Mouse (Mus musculus) midbrain, embryonic 11.5 days (tissue): ENCODE data around the gene Hesx1. TPM values are rescaled to one million over a fixed set of nuclear protein-coding genes. Genes with fewer than 3 reads are reported as not detected.
"Not testable (repeated sequence)": the region's sequence is repeated elsewhere in the genome, so short reads cannot be mapped to it uniquely, and the experiment has no call there.

Experiments
- ATAC-seq: fragments of 200-750 bp; cut with Nextera tagmentation; 2 replicates; pipeline ENCODE4 v1.8.0; 2017; ENCODE audit warnings: moderate TSS enrichment, moderate library complexity; ENCODE audit not compliant: low FRiP score
- DNase-seq: peaks from one replicate; pipeline ENCODE4 v3.0.0; 2015; ENCODE audit warnings: low spot score; ENCODE audit errors: missing footprints
- H3K27ac ChIP-seq: fragments of 300-500 bp; sonication (generic); 2 replicates; pipeline ENCODE4 v1.5.1; 2014; ENCODE audit warnings: low read depth, low read length
- H3K27me3 ChIP-seq: fragments of 300-500 bp; sonication (generic); 2 replicates; pipeline ENCODE4 v1.6.1; 2014; ENCODE audit warnings: mild to moderate bottlenecking, low read length, moderate library complexity, mixed read lengths; ENCODE audit not compliant: control insufficient read depth, insufficient read depth
- H3K36me3 ChIP-seq: fragments of 300-500 bp; sonication (generic); 2 replicates; pipeline ENCODE4 v1.6.1; 2014; ENCODE audit warnings: mild to moderate bottlenecking, low read length, moderate library complexity, mixed read lengths; ENCODE audit not compliant: control insufficient read depth, insufficient read depth
- H3K4me1 ChIP-seq: fragments of 300-500 bp; sonication (generic); 2 replicates; pipeline ENCODE4 v1.6.1; 2014; ENCODE audit warnings: low read length; ENCODE audit not compliant: control insufficient read depth, insufficient read depth
- H3K4me2 ChIP-seq: fragments of 300-500 bp; sonication (generic); 2 replicates; pipeline ENCODE4 v1.6.1; 2014; ENCODE audit warnings: mild to moderate bottlenecking, moderate library complexity
- H3K4me3 ChIP-seq: fragments of 300-500 bp; sonication (generic); 2 replicates; pipeline ENCODE4 v1.5.1; 2014; ENCODE audit warnings: low read depth, low read length
- H3K9ac ChIP-seq: fragments of 300-500 bp; sonication (generic); 2 replicates; pipeline ENCODE4 v1.6.1; 2014; ENCODE audit warnings: low read length
- H3K9me3 ChIP-seq: fragments of 300-500 bp; sonication (generic); 2 replicates; pipeline ENCODE4 v1.6.1; 2016; ENCODE audit warnings: low read length; ENCODE audit not compliant: control insufficient read depth
- WGBS: fragments of 180-500 bp; shearing (Covaris S2); extraction: QIAGEN DNeasy Blood & Tissue Kit; methylation state at CpG from one replicate; pipeline ENCODE4 v1.1.7; 2014; 5-methylcytosine and 5-hydroxymethylcytosine counted together
- polyA plus RNA-seq: library from polyadenylated mRNA; unstranded; fragments of >200 nt; fragmentation: Nextera tagmentation; extraction: Ambion mirVana; gene quantifications from 2 replicates; pipeline ENCODE4 v1.2.1, GENCODE M21; 2014

Gene Hesx1
- 0.39 TPM in 1 of 2 replicates, not detected in the other for polyA plus RNA-seq

GRCm38 (mm10) chr14:26994211-26994741 lies at the start of gene Hesx1:
Hesx1 (plus strand) TSS chr14:26994416.
- H3K9me3 ChIP-seq = no peaks in the 10 kb centered on the region
- H3K27ac ChIP-seq = no peak within 1 kb of the TSS
- no peaks in the 10 kb centered on the region for H3K36me3 ChIP-seq
- 11% methylated on average over 16 of the region's 16 CpGs for WGBS
- H3K4me3 ChIP-seq = peak within 1 kb of the TSS; percentile 12; the same call in 1 of the 2 replicates
- no peaks in the 10 kb centered on the region for H3K27me3 ChIP-seq
- H3K9ac ChIP-seq = peak within 1 kb of the TSS; percentile 33; the same call in 1 of the 2 replicates
- ATAC-seq (no peak), DNase-seq (peak; percentile 94)
- H3K4me1 ChIP-seq = no peaks in the 10 kb centered on the region; the same call in 1 of the 2 replicates
- peak within 1 kb of the TSS; percentile 46 for H3K4me2 ChIP-seq

- H3K36me3 ChIP-seq = not testable (repeated sequence)
These were observed 38.1 kb upstream of the Hesx1 start for GRCm38 (mm10) chr14:26956139-26956538.

GRCm38 (mm10) chr14:26960518-26960917 lies 33.7 kb upstream of the Hesx1 start:
- ATAC-seq (no peak), DNase-seq (no peak)
- Histone ChIP-seq H3K9ac (no peak overlapping the region), H3K27ac (no peak overlapping the region), H3K9me3 (no peaks in the 10 kb centered on the region), H3K4me3 (no peak overlapping the region), H3K27me3 (no peaks in the 10 kb centered on the region), H3K4me2 (no peak overlapping the region), H3K36me3 (no peaks in the 10 kb centered on the region), H3K4me1 (no peaks in the 10 kb centered on the region)
- 81% methylated on average over 1 of the region's 1 CpGs for WGBS

More at GRCm38 (mm10) chr14:26956139-26956538, 38.1 kb upstream of the Hesx1 start:
- WGBS = 79% methylated on average over 2 of the region's 2 CpGs
- not testable (repeated sequence) for H3K27me3 ChIP-seq, H3K4me1 ChIP-seq, H3K4me2 ChIP-seq, DNase-seq, H3K27ac ChIP-seq, H3K9ac ChIP-seq, H3K4me3 ChIP-seq, H3K9me3 ChIP-seq, ATAC-seq

- no peaks in the 10 kb centered on the region for H3K36me3 ChIP-seq
- DNase-seq = no peak
- H3K27me3 ChIP-seq = no peaks in the 10 kb centered on the region
- H3K27ac ChIP-seq = no peak overlapping the region
- peaks cover 4% of the 10 kb centered on the region; the same call in 1 of the 2 replicates for H3K4me1 ChIP-seq
- peak overlapping the region; percentile 87; the same call in 1 of the 2 replicates for H3K4me3 ChIP-seq
- H3K9me3 ChIP-seq = no peaks in the 10 kb centered on the region
- peak overlapping the region; percentile 55 for H3K4me2 ChIP-seq
- H3K9ac ChIP-seq = peak overlapping the region; percentile 78; the same call in 1 of the 2 replicates
- 84% methylated on average over 3 of the region's 3 CpGs for WGBS
- ATAC-seq = no peak
These were observed 25.1 kb upstream of the Hesx1 start for GRCm38 (mm10) chr14:26969164-26969563.

- Histone ChIP-seq H3K4me1 (peaks cover 4% of the 10 kb centered on the region; the same call in 1 of the 2 replicates), H3K36me3 (no peaks in the 10 kb centered on the region), H3K4me3 (peak overlapping the region; percentile 87), H3K4me2 (peak overlapping the region; percentile 55), H3K9me3 (no peaks in the 10 kb centered on the region), H3K27ac (peak overlapping the region; percentile 76), H3K9ac (peak overlapping the region; percentile 78), H3K27me3 (no peaks in the 10 kb centered on the region)
- ATAC-seq (peak; percentile 58), DNase-seq (peak; percentile 97)
- WGBS = under 1% methylated on average over 62 of the region's 62 CpGs
These were observed 24.3 kb upstream of the Hesx1 start for GRCm38 (mm10) chr14:26969856-26970407.

- no peaks in the 10 kb centered on the region for H3K9me3 ChIP-seq
- H3K4me3 ChIP-seq = peak overlapping the region; percentile 87
- ATAC-seq = peak; percentile 98
- peak overlapping the region; percentile 76 for H3K27ac ChIP-seq
- no peaks in the 10 kb centered on the region for H3K27me3 ChIP-seq
- peaks cover 4% of the 10 kb centered on the region; the same call in 1 of the 2 replicates for H3K4me1 ChIP-seq
- peak overlapping the region; percentile 58 for H3K4me2 ChIP-seq
- under 1% methylated on average over 43 of the region's 53 CpGs for WGBS
- H3K9ac ChIP-seq = peak overlapping the region; percentile 78
- no peaks in the 10 kb centered on the region for H3K36me3 ChIP-seq
- DNase-seq = peak; percentile 100
These were observed 23.7 kb upstream of the Hesx1 start for GRCm38 (mm10) chr14:26970439-26970932.

- 51% methylated on average over 10 of the region's 10 CpGs for WGBS
- peak within 1 kb of the TSS; percentile 58 for H3K4me2 ChIP-seq
- no peaks in the 10 kb centered on the region for H3K9me3 ChIP-seq
- H3K36me3 ChIP-seq = no peaks in the 10 kb centered on the region
- peak within 1 kb of the TSS; percentile 78 for H3K9ac ChIP-seq
- H3K27ac ChIP-seq = peak within 1 kb of the TSS; percentile 76
- peaks cover 4% of the 10 kb centered on the region; the same call in 1 of the 2 replicates for H3K4me1 ChIP-seq
- H3K27me3 ChIP-seq = no peaks in the 10 kb centered on the region
- no peak for DNase-seq
- H3K4me3 ChIP-seq = peak within 1 kb of the TSS; percentile 87
- no peak for ATAC-seq
These were observed 23.0 kb upstream of the Hesx1 start, which contains the start of gene Appl1 for GRCm38 (mm10) chr14:26971106-26971789. Appl1 (minus strand) TSS chr14:26971232.

- WGBS = 82% methylated on average over 2 of the region's 2 CpGs
- Histone ChIP-seq H3K27ac (no peak overlapping the region), H3K9ac (no peak overlapping the region), H3K9me3 (no peaks in the 10 kb centered on the region), H3K36me3 (no peaks in the 10 kb centered on the region), H3K27me3 (no peaks in the 10 kb centered on the region), H3K4me2 (no peak overlapping the region), H3K4me3 (no peak overlapping the region), H3K4me1 (peaks cover 7% of the 10 kb centered on the region)
- no peak for DNase-seq
- no peak for ATAC-seq
These were observed 21.1 kb upstream of the Hesx1 start for GRCm38 (mm10) chr14:26973089-26973488.

- Histone ChIP-seq H3K9me3 (no peaks in the 10 kb centered on the region), H3K9ac (no peak overlapping the region), H3K27ac (no peak overlapping the region), H3K27me3 (no peaks in the 10 kb centered on the region), H3K4me3 (no peak overlapping the region), H3K4me1 (peaks cover 5% of the 10 kb centered on the region), H3K4me2 (no peak overlapping the region), H3K36me3 (no peaks in the 10 kb centered on the region)
- DNase-seq (no peak), ATAC-seq (no peak)
- 82% methylated on average over 3 of the region's 3 CpGs for WGBS
These were observed 18.7 kb upstream of the Hesx1 start for GRCm38 (mm10) chr14:26975490-26975889.
